Mouse (Mus musculus) heart, postnatal 25 days (tissue): ENCODE measurements around the gene Hnrnph3. TPM values are rescaled to one million over a fixed set of nuclear protein-coding genes. Genes with fewer than 3 reads are reported as not detected.
"Not testable (repeated sequence)": the region's sequence is repeated elsewhere in the genome, so short reads cannot be mapped to it uniquely, and the experiment has no call there.

Source experiments
- DNase-seq: peaks from one replicate; pipeline ENCODE4 v3.0.0; 2022; ENCODE audit warnings: low spot score
- intact Hi-C: fragments of 180-260 bp; cut with DNase I; formaldehyde crosslinking; loops from one replicate; pipeline ENCODE4 v1.15.1; 2025
- total RNA-seq, 2 experiments: library from RNA; stranded (reverse); gene quantifications; 2 replicates each; pipeline ENCODE4 v1.2.3; 2021

Gene Hnrnph3
- 10 to 100 TPM; 30.7 to 32.3 TPM for total RNA-seq

DNA sequence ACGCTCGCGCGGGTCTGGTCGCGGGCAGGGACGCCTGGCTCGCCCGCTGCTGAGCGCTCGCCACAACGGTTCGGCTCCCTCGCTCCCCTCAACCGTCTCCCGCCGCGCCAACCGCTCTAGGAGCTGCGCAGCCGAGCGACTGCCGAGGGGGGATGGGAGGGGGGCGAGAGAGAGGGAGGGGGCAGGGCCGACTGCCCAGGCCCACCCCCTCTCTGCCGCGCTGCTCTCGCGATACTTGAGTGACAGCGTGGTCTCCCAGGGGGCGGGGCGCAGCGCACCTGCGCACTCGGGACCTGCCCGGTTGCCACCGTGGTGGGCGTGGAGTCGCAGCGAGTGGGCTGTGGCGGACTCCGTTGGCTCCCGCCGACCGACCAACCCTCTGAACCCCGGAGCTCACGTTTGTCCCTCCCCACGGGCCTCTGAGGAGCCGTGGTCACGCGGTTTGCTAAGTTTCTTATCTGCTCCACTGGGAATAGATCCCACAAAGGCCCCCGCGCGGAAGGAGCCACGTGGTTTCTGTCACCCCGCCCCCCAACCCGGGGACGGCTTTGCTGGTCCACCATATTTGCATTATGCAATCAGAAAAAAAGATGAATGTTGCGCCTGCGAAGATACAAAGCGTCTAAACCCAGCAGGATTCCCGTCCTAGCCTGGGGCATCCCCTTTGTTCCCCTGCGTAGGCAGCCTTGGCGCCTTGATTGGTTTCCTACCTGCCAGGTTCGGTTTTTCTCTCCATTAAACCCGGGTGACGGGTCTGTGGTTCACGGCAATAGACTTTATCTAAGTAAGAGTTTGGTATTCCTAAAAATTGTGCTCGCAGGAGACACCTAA is at the start of gene Hnrnph3, which contains the start of gene Pbld2:
Gene Hnrnph3, minus strand, starts transcription at position 469 of the 831 bp plus-strand sequence.
Gene Pbld2, plus strand, starts transcription at position 567 of the 831 bp plus-strand sequence.
- intact Hi-C loops: loop anchor here (2.0 to 10.0 kb wide), 5 partner anchors 42 to 218 kb away; partner anchors contain the start of genes Herc4 and Rufy2
- peak; percentile 98 for DNase-seq

DNA sequence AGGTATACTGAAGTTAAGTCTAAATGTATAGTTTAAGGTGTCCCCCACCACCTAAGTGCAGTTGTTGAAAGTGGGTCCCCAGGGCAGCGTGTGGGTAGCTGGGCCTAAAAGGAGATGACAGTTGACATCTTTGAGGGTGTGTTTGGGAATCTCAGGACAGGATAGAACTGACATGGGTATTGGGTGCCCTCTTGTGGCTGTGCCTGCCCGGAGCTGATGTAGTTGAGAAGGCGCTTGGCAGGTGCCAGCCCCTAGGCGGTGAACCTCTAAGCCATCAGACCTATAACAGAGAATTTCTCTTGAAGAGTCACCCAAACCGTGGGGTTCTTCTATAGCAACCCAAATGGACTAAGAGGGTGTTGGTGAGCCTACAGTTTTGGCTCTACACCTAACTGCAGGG is 42.0 kb upstream of the Hnrnph3 start:
- intact Hi-C loops: loop anchor here (1.0 to 10.0 kb wide), 4 partner anchors 24 to 251 kb away; partner anchors contain the start of genes Hnrnph3, Pbld2 and Rufy2
- DNase-seq: peak; percentile 31

DNA sequence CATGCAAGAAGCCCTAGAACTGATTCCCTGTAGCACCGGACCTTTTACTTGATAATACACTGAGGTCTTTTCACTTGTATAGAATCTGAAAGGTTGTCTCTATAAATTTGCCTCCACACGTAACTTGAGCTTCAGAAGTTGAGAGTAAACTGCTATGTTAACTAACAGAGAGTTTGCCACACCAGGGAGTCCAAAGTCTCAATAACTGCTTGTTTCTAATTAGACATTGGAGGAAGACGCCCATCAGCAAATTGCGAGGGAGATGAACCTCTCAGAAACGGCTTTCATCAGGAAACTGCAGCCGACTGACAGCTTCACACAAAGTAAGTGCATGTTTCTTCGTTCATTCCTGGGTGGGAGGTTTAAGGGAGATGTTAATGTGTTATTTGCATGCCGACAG is 41.5 kb upstream of the Hnrnph3 start:
- DNase-seq: no peak
- intact Hi-C loops: loop anchor here (5.0 to 10.0 kb wide), 2 partner anchors 83 to 251 kb away; partner anchors contain the start of gene Rufy2

DNA sequence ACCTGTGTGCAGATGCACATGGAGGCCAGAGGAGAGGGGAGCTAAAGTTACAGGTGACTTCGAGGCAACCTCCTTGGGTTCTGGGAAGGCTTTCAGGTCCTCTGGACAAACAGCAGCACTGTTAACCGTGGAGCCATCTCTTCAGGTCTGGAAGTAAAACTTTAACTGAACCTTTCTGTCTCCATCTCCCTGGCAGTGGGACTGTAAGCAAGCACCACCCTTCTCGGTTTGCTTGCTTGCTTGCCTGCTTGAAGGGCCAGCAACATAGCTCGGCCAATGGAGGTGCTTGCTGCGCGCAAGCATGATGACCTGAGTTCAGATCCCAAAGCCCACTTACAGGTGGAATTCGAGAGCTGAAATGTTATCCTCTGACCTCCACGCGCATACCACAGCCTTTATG is 40.5 kb upstream of the Hnrnph3 start:
- intact Hi-C loops: loop anchor here (10.0 kb wide), 1 partner anchor 250 kb away; no protein-coding TSS in a partner anchor
- DNase-seq: no peak

DNA sequence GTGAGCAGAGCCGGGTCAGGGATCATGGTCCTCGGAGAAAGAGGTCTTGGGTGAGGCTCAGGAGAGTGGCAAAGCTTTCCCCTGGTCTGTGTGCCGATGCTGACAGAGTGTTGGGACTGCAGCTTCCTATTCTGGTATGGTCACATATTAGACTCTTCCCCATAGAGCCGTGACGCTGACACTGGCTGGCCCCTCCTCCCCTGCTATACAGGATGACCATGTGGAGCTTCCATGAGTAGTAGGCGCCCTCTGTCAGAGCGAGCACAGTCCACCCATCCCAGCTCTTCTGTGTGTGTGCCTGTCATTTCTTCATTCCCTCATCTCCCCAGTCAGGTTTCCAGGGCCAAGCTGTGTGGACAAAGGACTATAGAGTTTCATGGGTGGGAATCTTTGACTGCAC is 39.3 kb upstream of the Hnrnph3 start:
- no peak for DNase-seq
- intact Hi-C loops: loop anchor here (10.0 kb wide), 1 partner anchor 249 kb away; no protein-coding TSS in a partner anchor

DNA sequence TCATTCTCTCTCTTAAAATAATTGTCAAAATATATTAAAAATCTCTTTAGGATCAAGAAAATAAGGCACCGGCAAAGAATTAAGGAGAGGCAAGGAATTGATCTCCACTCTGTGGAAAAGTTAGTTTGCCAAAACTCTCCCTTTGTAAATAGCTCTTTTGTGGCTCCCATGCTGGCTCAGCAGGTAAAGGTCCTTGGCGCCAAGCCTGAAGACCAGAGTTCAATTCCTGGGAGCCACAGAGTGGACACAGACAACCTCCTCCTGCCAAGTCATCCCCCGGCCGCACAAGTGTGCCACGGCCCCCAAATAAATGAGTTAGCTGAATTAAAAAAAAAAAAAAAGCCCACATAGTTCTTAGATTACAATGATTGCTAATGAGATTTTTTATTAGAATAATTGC is 38.7 kb upstream of the Hnrnph3 start:
- intact Hi-C loops: loop anchor here (10.0 kb wide), 1 partner anchor 248 kb away; no protein-coding TSS in a partner anchor
- no peak for DNase-seq

DNA sequence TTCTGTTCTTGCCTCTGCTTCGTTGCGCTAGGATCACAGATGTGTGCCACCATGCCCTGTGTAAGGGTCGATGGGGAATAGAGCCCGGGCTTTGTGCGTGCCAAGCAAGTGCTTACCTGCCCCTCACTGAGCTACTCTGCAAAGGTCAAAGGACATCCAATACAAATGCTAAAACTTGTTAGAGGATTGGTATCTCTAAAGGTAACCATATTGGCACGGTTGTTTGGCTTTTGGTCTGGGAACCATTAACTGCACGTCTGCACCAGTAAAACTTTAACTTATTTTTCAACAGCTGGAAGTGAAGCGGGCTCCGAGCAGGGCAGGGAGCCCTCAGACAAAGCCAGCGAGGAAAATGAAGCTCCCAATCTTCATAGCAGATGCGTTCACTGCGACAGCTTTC is 37.2 kb upstream of the Hnrnph3 start:
- intact Hi-C loops: loop anchor here (10.0 kb wide), 1 partner anchor 246 kb away; no protein-coding TSS in a partner anchor
- no peak for DNase-seq

DNA sequence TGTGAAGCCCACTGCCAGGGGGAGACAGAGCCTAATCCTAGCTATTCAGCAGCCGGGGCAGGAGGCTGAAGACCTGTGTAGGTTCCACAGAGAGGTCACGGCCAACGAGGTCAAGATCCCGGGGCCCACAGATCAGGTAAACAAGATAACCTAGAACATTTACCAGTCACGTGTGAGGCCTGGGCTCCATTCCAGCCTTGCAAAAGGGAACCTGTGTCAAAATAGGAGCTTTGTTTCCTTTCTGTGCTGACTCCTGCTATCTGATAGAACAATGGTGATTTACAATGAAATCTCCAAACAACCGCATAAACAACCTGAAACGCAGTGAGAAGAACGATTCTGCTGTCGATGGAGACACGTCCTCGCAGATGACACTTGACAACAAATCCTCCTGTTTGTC is 36.4 kb upstream of the Hnrnph3 start:
- DNase-seq: peak; percentile 16
- intact Hi-C loops: loop anchor here (10.0 kb wide), 1 partner anchor 246 kb away; no protein-coding TSS in a partner anchor

DNA sequence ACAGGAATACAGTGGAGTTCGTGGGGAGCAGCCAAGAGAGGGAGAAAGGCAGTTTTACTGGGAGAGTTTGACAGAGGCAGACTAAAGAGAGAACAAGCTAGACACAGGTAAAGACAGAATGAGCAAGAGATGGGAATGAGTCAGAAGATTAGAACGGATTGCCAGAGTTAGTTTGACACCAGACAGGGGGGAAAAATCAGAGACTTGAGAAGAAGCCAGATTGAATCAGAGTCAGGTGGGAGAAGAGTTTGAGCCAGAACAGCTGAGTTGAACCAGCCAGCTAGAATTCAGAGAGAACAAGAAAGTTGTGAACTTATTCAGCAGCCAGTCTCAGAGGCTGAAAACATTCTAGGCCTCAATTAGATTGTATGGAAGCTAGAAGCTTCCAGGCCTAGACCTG is 35.8 kb upstream of the Hnrnph3 start, which contains the start of gene Pbld1:
Gene Pbld1, plus strand, starts transcription at position 301 of the 400 bp plus-strand sequence.
- no peak for DNase-seq
- intact Hi-C loops: loop anchor here (10.0 kb wide), 1 partner anchor 245 kb away; no protein-coding TSS in a partner anchor

DNA sequence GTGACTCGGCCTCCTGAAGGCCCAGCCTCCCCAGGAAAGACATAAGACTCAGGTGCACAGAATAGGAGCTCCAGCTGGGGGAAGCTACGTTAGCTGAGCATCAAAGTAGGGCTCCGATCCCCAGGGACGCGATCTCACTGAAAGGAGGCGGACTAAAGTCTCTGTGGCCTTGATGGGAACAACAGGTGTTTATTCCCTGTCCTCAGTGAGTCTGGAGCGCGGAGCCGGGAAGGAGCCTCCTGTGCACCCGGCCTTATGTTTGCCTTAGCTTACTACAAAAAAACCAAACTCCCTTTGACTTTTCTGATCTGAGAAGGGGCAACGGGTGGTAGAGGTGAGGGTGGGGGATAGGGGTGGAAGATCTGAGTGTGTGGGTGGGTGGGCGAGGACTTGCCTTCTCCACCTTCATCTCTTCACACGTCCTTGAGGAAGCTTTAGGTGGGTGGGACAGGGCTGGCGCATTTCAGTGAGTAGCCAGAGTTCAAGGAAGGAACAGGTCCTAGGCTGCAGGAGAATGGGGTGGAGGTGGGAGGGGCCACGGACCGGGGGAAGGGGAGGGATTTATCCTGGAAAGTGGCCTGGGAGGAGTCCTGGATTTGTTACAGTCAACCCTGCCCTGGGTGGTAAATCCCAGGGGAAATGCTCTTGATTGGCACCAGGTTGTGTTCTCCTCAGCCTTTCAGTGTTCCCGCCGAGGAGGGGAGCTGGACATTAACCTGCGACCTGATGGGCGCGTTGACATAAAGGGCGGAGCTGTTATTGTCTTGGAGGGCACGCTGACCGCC is 33.1 kb upstream of the Hnrnph3 start:
- intact Hi-C loops: no loop called here
- peak; percentile 12 for DNase-seq

DNA sequence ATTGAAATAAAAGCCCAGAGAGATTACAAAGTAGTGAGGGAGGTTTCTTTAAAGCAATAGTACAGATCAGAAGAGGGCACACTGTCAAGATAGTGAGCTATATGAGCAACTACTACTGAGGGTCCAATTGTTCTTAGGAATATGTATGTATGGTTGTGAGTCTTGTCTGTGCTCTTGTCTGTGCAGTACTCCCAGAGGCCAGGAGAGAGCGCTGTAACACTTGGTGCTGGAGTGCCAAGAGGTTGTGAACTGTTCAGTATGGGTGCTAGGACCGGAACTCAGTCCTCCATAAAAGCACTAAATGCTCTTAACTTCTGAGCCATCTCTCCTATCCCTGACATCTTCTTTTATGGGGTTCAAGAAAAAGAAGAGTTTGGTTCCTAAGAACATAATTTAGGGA is 30.6 kb upstream of the Hnrnph3 start:
- no peak for DNase-seq
- intact Hi-C loops: no loop called here

DNA sequence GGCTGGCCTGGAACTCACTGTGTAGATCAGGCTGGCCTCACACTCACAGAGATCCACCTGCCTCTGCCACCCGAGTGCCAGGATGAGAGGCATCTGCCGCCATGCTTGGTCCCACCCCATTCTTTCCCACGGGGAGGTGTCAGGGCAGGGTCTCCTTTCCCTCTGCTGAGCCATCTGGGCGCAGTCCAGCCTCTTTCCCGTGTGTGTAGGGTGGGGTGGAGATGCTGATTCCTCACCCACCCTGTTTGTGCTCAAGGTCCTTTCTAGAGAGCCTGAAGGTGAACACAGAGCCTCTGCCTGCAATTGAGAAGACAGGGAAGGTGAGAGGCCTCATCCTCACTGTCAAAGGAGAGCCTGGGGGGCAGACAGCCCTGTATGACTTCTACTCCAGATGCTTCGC is 30.1 kb upstream of the Hnrnph3 start:
- DNase-seq: not testable (repeated sequence)

DNA sequence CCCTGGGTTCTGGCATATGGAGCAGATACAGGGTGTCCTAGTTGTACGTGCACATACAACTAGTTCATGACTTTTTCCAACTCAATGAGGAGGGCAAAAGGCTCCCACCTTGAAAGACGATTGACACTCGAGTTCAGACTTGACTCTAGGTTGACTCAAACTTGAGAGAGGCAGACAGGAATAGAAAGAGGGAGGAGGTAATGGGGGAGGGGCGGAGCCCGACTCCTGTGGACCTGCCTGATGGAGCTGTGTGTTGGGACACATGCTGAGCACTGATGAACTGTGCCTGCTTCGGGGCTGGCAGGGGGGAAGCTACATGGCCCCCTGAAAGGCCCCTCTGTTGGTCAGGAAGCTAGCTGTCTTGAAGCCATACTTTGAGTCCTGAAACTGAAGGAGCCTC is 29.0 kb upstream of the Hnrnph3 start:
- intact Hi-C loops: no loop called here
- no peak for DNase-seq

More for the DNA sequence above, 30.1 kb upstream of the Hnrnph3 start:
- intact Hi-C loops: not testable (repeated sequence)

DNA sequence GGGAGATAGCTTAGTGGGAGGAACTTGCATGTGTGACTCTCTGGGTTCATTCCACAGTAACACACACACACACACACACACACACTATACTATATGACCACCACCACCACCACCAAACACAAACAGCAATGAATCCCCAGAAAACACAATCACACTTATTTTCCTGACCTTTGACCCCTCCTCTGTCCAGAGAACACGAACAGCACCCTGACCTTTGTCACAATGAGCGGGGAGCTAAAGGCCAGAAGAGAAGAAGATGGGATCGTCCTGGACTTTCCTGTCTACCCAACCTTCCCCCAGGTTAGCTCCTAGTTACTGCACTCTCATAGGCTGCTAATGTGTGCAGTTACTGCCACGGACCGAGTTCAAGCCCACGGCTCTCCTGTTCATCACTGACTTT is 28.0 kb upstream of the Hnrnph3 start:
- intact Hi-C loops: no loop called here
- no peak for DNase-seq

DNA sequence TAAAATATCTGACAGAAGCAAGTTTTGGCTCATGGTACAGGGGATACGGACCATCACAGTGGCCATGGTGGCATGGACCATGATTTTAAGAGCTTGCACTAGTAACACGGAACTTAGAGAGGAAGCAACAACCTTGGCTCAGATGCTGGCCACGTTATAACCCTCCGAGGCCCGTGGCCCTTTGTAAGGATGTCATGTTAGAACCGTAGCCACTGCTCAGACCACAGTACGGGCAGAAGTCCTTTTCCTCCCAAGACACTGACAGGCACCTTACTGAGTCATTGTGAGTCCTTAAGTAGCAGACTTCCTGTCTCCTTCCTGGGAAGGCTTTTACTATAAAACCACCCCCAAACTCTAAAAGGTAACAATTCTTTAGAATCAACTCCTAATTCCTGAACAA is 27.2 kb upstream of the Hnrnph3 start:
- no peak for DNase-seq
- intact Hi-C loops: no loop called here

DNA sequence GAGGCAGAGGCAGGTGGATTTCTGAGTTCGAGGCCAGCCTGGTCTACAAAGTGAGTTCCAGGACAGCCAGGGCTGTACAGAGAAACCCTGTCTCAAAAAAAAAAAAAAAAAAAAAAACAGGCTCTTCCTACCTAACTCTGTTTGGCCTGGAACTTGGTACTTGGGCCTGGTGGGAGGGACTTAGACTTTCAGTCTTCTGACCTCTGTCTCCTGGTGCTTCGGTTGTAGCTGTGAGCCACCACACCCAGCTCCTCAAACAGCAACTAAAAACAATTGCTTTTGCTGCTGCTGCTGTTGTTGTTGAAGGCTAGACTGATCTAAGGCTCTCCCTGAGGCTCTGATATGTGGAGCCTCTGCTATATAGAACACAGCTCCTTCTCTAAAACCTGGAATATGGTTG is 25.1 kb upstream of the Hnrnph3 start:
- no peak for DNase-seq

DNA sequence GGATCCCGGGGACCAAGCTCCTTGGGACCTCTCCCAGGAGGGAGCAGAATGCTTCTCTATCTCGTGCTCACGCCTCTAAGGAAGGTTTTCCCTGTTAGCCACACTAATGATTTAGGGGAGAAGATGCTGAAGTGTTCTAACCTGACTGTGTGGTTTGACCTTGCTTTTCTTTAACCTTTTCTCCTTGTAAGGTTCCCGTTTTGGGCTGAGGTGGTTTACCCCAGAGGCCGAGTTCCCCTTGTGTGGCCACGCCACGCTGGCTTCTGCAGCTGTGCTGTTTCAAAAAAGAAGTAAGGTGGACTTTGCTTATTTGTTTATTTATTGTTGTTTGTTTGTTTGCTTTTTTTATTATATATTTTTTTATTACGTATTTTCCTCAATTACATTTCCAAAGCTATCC is 23.7 kb upstream of the Hnrnph3 start:
- intact Hi-C loops: no loop called here
- DNase-seq: no peak

More for the DNA sequence above, 25.1 kb upstream of the Hnrnph3 start:
- intact Hi-C loops: no loop called here

DNA sequence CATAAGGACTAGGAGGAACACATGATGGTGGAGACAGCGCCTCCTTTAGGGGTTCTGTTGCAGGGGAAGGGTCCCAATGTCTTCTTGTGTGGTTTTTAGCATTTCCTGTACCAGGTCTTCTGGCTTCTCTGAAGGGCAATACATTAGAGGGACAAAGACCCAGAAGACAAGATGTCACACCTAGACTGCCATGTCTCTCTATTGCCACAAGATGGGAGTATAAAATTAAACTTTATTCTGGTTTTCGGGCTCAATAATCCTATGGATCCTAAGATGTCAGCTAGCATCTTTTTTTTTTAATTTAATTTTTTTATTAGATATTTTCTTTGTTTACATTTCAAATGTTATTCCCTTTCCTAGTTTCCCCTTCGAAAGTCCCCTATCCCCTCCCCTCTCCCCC is 19.1 kb upstream of the Hnrnph3 start:
- intact Hi-C loops: no loop called here
- no peak for DNase-seq

DNA sequence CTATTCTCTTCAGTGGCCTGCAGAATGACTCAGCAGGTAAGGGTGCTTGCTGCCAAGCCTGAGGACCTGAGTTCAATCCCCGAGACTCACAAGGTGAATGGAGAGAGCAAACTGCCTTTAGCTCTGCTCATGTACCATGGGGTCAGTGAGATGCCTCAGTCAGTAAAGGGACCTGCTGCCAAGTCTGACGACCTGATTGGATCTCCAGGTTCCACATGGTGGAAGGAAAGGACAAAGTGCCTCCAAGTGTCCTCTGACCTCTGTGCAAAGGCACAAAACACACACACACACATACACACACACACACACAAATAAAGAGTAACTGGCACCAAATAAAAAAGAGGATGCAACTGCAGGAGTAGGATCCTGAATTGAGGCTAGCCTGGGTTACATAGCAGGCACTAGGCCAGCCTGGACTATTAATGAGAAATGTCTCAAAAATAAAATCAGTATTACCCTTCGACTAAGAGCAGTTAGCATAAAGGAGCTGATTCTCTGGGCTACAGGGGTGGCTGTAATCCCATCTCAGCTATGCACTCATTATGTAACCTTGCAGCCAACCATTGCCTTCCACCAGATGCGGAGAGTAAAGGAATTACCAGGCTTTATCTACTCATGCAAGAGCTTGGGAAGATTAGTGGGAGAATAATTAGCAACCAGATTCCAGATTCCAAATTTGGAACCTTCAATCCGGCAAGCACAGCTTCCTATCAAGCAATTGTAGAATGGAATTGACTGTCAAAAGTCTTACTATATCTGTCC is 16.0 kb upstream of the Hnrnph3 start:
- intact Hi-C loops: no loop called here

More for the DNA sequence above, 16.0 kb upstream of the Hnrnph3 start:
- DNase-seq: no peak
